Mouse (Mus musculus) erythroblast, embryonic 14.5 days (primary cell): ENCODE measurements at regions not wholly inside any gene's neighbourhood (a gene's known extent, or its start where the extent isn't known, plus 50 kb on each side); places are given as distances from the start of the nearest gene placed in this dataset.

Experiments
- H3K27me3 ChIP-seq: 2 replicates; pipeline ENCODE4 v1.6.1; 2012; ENCODE audit warnings: inconsistent platforms; ENCODE audit not compliant: control insufficient read depth
- H3K36me3 ChIP-seq: 2 replicates; pipeline ENCODE4 v1.6.1; 2012; ENCODE audit warnings: mild to moderate bottlenecking, inconsistent platforms; ENCODE audit not compliant: control insufficient read depth
- H3K4me1 ChIP-seq: 2 replicates; pipeline ENCODE4 v1.6.1; 2012; ENCODE audit warnings: inconsistent platforms; ENCODE audit not compliant: control insufficient read depth
- H3K4me3 ChIP-seq: replicated peaks from 2 replicates; pipeline ENCODE3; 2012; ENCODE audit warnings: moderate library complexity, mild to moderate bottlenecking, inconsistent platforms
- H3K9me3 ChIP-seq: 2 replicates; pipeline ENCODE4 v1.6.1; 2012; ENCODE audit warnings: low read length, inconsistent platforms, mixed read lengths; ENCODE audit not compliant: control insufficient read depth
- GATA1 ChIP-seq: IDR thresholded peaks from 2 replicates; pipeline ENCODE4 v1.6.1; 2012; ENCODE audit warnings: low read length, inconsistent platforms, mixed read lengths
- TAL1 ChIP-seq: IDR thresholded peaks from 3 replicates; pipeline ENCODE4 v1.6.1; 2012; ENCODE audit warnings: low read length, inconsistent platforms, mixed read lengths

GRCm38 (mm10) chr6:31937146-31937545, 112.9 kb upstream of the 1700012A03Rik start:
- Histone ChIP-seq H3K36me3 (no peaks in the 10 kb centered on the region), H3K9me3 (no peaks in the 10 kb centered on the region), H3K27me3 (no peaks in the 10 kb centered on the region), H3K4me1 (no peaks in the 10 kb centered on the region; the same call in 1 of the 2 replicates), H3K4me3 (no peak overlapping the region)
- TF ChIP-seq TAL1 (no peak), GATA1 (no peak)

GRCm38 (mm10) chr6:31934826-31935225, 115.2 kb upstream of the 1700012A03Rik start:
- Histone ChIP-seq H3K27me3 (no peaks in the 10 kb centered on the region), H3K4me3 (no peak overlapping the region), H3K4me1 (no peaks in the 10 kb centered on the region; the same call in 1 of the 2 replicates), H3K36me3 (no peaks in the 10 kb centered on the region), H3K9me3 (no peaks in the 10 kb centered on the region)
- TF ChIP-seq GATA1 (no peak), TAL1 (no peak)

- H3K36me3 ChIP-seq = no peaks in the 10 kb centered on the region
- no peaks in the 10 kb centered on the region; the same call in 1 of the 2 replicates for H3K4me1 ChIP-seq
- TF ChIP-seq GATA1 = no peak
- TF ChIP-seq TAL1 = no peak
- H3K9me3 ChIP-seq = no peaks in the 10 kb centered on the region
- no peak overlapping the region for H3K4me3 ChIP-seq
- H3K27me3 ChIP-seq = no peaks in the 10 kb centered on the region
Observed at GRCm38 (mm10) chr6:31933956-31934355, 116.1 kb upstream of the 1700012A03Rik start.

DNA sequence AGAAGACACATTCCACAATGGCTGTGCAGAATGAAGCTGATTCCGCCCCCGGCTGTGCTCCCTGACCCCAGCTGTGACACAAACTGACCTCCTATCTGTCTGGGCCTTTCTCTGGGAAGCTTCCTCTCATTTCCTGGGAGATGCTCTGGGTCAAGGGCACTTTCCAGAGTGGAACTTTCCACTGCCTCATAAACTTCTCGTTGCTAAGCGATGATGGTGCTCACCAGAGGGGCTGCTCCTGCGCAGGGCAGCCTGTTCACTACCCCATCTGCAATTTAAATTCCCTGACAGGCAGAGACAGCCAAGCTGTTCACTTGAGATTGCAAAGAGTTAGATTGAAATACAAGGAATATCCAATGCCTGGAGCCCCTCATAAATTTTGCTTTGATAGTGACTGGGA, 116.7 kb upstream of the 1700012A03Rik start:
- Histone ChIP-seq H3K27me3 (no peaks in the 10 kb centered on the region), H3K9me3 (no peaks in the 10 kb centered on the region)

GRCm38 (mm10) chr6:31931116-31931515, 118.9 kb upstream of the 1700012A03Rik start:
- no peaks in the 10 kb centered on the region for H3K9me3 ChIP-seq
- no peaks in the 10 kb centered on the region for H3K27me3 ChIP-seq
- no peak overlapping the region for H3K4me3 ChIP-seq
- TF ChIP-seq TAL1 = no peak
- no peak for TF ChIP-seq GATA1
- H3K36me3 ChIP-seq = no peaks in the 10 kb centered on the region
- no peaks in the 10 kb centered on the region for H3K4me1 ChIP-seq

More for the DNA sequence above, 116.7 kb upstream of the 1700012A03Rik start:
- no peaks in the 10 kb centered on the region for H3K36me3 ChIP-seq
- H3K4me3 ChIP-seq = no peak overlapping the region
- TF ChIP-seq TAL1 (no peak), GATA1 (no peak)
- no peaks in the 10 kb centered on the region; the same call in 1 of the 2 replicates for H3K4me1 ChIP-seq

DNA sequence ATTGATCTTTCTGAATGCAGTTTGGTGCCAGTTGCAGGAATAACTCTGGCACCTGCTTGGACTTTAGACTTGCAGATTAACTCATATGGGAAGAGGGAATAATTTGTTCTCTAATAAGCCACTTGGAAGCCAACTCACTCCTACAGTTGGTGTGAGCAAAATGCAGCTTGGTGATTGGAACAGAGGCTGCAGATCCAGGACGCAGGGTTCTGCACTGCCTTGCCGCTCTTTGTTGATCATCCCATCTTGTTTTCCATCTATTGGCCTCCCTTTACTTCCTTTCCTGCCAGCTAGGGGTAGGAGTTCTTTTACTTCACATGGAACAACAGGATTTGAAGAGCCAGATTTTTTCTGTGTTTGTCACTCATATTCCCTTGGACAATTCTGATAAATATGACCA, 120.9 kb upstream of the 1700012A03Rik start:
- Histone ChIP-seq H3K4me1 (no peaks in the 10 kb centered on the region), H3K4me3 (no peak overlapping the region), H3K9me3 (no peaks in the 10 kb centered on the region), H3K36me3 (no peaks in the 10 kb centered on the region), H3K27me3 (no peaks in the 10 kb centered on the region)
- TF ChIP-seq TAL1 = no peak
- no peak for TF ChIP-seq GATA1

- Histone ChIP-seq H3K9me3 (no peaks in the 10 kb centered on the region), H3K4me3 (no peak overlapping the region), H3K36me3 (no peaks in the 10 kb centered on the region), H3K27me3 (no peaks in the 10 kb centered on the region), H3K4me1 (no peaks in the 10 kb centered on the region)
- no peak for TF ChIP-seq TAL1
Observed at GRCm38 (mm10) chr6:31927181-31927580, 122.9 kb upstream of the 1700012A03Rik start.

DNA sequence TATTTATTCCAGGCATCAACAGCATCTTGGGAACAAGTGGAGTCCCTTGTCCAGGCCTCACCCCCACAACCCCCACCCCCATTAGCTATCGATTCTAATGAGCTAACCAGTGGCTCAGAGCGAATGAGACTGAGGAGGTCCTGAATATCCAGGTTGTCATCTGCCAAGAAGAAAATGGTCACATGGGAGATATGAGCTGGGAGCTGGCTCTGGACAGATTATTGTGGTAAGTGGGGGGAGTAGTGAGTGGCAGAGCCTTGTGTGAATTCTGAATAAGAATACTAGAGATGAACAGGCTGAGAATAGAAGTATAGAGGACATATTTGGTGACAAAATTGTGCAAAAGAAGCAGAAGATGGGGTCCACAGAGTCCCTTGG, 125.4 kb upstream of the 1700012A03Rik start:
- no peaks in the 10 kb centered on the region for H3K36me3 ChIP-seq
- no peaks in the 10 kb centered on the region for H3K9me3 ChIP-seq
- no peak for TF ChIP-seq TAL1
- no peaks in the 10 kb centered on the region for H3K27me3 ChIP-seq
- no peaks in the 10 kb centered on the region for H3K4me1 ChIP-seq
- H3K4me3 ChIP-seq = no peak overlapping the region

DNA sequence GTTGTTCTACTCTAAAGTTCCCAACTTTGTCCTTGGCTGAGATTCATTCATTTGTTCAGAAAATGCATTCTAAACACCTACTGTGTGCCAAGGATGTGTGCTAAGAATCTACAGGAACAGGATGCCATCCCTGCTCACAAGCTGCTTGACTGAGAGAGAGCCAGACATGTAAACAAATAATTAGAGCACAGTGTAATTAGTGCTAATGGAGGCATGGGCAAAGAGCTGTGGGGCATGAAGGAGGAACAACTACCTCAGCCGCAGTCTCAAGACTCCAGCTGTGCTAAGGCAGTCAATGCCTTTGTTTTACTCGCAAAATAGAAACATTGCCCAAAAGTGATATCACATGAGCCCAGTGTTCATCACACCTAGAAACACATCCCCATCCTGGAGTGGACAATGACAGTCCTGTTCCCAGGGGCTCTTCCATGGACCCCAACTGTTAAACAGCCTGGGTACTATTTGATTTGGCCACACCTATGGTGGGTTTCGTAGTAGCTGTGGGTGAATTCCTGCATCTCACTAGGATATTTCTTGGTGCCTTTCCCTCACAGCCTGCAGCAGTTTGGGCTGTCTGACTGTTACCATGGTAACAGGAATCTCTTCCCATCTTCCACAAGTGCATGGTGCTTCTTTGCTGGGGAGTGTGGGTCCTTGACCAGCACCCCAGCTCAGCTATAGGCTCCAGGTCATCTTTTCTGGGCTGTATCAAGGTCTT, 125.9 kb upstream of the 1700012A03Rik start:
- H3K9me3 ChIP-seq = no peaks in the 10 kb centered on the region
- H3K4me3 ChIP-seq = no peak overlapping the region
- H3K27me3 ChIP-seq = no peaks in the 10 kb centered on the region
- TF ChIP-seq TAL1 (no peak), GATA1 (no peak)
- H3K4me1 ChIP-seq = no peaks in the 10 kb centered on the region
- no peaks in the 10 kb centered on the region for H3K36me3 ChIP-seq

DNA sequence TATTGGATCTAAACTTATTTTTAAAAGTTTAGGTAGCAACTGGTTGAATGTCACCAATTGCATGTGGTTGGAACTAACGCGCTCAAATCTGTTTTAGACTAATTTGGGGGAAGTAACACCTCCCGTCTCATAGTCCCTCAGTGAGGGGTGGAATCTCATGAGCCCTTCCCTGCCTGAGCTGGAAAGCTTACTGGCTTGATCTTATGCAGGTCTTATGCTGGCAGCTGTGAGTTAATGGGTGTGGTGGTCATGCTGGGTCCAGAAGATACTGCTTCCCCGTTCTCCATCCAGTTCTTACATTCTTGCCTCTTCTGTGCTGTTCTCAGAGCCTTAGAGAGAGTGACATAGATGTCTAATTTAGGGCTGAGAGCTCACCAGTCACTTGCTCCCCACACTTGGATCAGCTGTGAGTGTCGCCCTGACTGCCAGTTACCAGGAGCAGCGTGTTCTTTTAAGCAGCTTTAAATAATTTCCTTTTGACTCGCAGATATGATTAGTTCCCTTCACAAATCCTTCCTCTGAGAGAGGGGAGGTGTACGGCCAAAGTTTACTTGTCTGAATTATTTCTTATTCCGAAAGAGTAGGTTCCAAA, 128.4 kb upstream of the 1700012A03Rik start:
- Histone ChIP-seq H3K4me1 (no peaks in the 10 kb centered on the region), H3K4me3 (no peak overlapping the region), H3K36me3 (no peaks in the 10 kb centered on the region), H3K9me3 (no peaks in the 10 kb centered on the region), H3K27me3 (no peaks in the 10 kb centered on the region)
- TF ChIP-seq TAL1 (no peak), GATA1 (no peak)
